Mouse (Mus musculus) lung, postnatal 0 days (tissue): ENCODE measurements around the gene Mbnl2. TPM values are rescaled to one million over a fixed set of nuclear protein-coding genes. Genes with fewer than 3 reads are reported as not detected.
A peak's percentile ranks its signal among the peaks of the same experiment; 100 is the strongest.

Experiments used
- ATAC-seq: fragments of 200-750 bp; cut with Nextera tagmentation; 2 replicates; pipeline ENCODE4 v1.8.0; 2017; ENCODE audit warnings: moderate library complexity
- DNase-seq: peaks from one replicate; pipeline ENCODE4 v3.0.0-alpha.2; 2016; ENCODE audit warnings: low spot score
- H3K27ac ChIP-seq: fragments of 300-500 bp; sonication (generic); 2 replicates; pipeline ENCODE4 v1.5.1; 2014; ENCODE audit warnings: antibody characterized with exemption, mild to moderate bottlenecking, low read length, mixed read lengths
- H3K27me3 ChIP-seq: fragments of 300-500 bp; sonication (generic); replicated peaks from 2 replicates; pipeline ENCODE4 v1.6.1; 2014; ENCODE audit warnings: low read length, mixed read lengths; ENCODE audit not compliant: insufficient read depth
- H3K36me3 ChIP-seq: fragments of 300-500 bp; sonication (generic); 2 replicates; pipeline ENCODE4 v1.6.1; 2014; ENCODE audit warnings: low read length, mixed read lengths; ENCODE audit not compliant: insufficient read depth
- H3K4me1 ChIP-seq: fragments of 300-500 bp; sonication (generic); 2 replicates; pipeline ENCODE4 v1.6.1; 2014; ENCODE audit warnings: antibody characterized with exemption, low read depth, low read length, mixed read lengths; ENCODE audit not compliant: insufficient read depth
- H3K4me2 ChIP-seq: fragments of 300-500 bp; sonication (generic); replicated peaks from 2 replicates; pipeline ENCODE4 v1.6.1; 2014; ENCODE audit warnings: low read depth, mild to moderate bottlenecking, low read length, moderate library complexity, mixed read lengths
- H3K4me3 ChIP-seq: fragments of 300-500 bp; sonication (generic); 2 replicates; pipeline ENCODE4 v1.5.1; 2014; ENCODE audit warnings: low read depth, low read length
- H3K9ac ChIP-seq: fragments of 300-500 bp; sonication (generic); replicated peaks from 2 replicates; pipeline ENCODE4 v1.6.1; 2014; ENCODE audit warnings: low read depth, mild to moderate bottlenecking
- H3K9me3 ChIP-seq: fragments of 300-500 bp; sonication (generic); 2 replicates; pipeline ENCODE4 v1.6.1; 2016; ENCODE audit warnings: low read length, mixed read lengths
- CTCF ChIP-seq: IDR thresholded peaks from 2 replicates; pipeline ENCODE4 v1.5.1; 2016; ENCODE audit warnings: antibody characterized with exemption, mild to moderate bottlenecking
- EP300 ChIP-seq: IDR thresholded peaks from 2 replicates; pipeline ENCODE4 v1.6.1; 2016; ENCODE audit warnings: antibody characterized with exemption, mild to moderate bottlenecking, control low read depth
- WGBS: fragments of 180-500 bp; shearing (Covaris S2); extraction: QIAGEN DNeasy Blood & Tissue Kit; methylation state at CpG from one replicate; pipeline ENCODE4 v1.1.7; 2014; 5-methylcytosine and 5-hydroxymethylcytosine counted together
- polyA plus RNA-seq: library from polyadenylated mRNA; unstranded; fragments of >200 nt; fragmentation: Nextera tagmentation; extraction: Ambion mirVana; gene quantifications from 2 replicates; pipeline ENCODE4 v1.2.1, GENCODE M21; 2015

Gene Mbnl2
- 171 and 176 TPM in 2 replicates for polyA plus RNA-seq

DNA sequence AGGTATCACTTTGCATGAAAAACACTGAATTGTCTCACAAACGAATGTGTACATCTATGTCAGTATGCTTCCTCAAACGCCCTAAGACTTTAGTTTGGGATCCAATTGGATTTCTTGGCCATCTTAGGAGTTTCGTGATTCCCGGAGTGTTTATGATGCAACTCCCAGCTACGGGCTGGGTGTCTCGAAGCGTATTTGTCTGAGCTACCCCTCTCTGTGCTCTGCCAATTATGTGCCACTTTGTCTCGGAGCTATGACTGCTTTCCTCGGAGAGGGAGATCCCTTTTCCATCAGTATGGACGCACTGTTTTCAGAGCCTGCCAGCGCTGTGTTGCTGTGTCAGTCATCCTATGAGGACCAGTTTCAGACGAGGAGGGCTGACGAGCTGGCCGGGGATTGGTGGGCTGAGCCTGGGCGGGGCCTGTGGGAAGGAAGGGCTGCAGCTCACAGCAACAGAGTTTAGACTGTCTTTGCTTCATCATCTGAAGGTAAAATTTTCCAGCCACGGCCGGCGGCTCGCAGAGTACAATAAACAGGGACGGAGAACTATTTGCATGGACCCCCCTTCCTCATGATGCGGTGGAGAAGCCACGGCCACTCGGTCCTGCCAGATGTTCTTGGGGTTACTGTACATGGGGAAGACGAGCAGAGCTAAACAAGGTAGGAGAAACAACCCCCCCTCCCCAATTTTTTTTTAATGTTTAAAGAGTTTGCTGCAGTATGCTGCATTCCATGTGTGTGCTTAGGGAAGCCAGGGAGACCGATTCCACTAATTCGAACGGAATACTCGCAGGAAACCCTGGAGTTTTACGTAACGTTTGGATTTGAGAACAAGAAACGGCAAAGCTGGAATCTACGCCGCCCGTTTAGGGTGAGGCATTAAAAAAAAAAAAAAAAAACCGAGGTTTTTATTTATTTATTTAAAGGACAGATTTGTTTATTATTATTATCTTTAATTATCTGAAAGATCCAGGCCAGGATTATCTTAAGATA lies at the start of gene Mbnl2:
Gene Mbnl2, plus strand, starts transcription at position 424 of the 993 bp plus-strand sequence.
- no peaks in the 10 kb centered on the region for H3K36me3 ChIP-seq
- TF ChIP-seq EP300 = no peak
- TF ChIP-seq CTCF = no peak
- peak within 1 kb of the TSS; percentile 91 for H3K27ac ChIP-seq
- DNase-seq = peak; percentile 98
- H3K4me1 ChIP-seq = peaks cover 38% of the 10 kb centered on the region
- under 1% methylated on average over 35 of the region's 35 CpGs for WGBS
- H3K4me2 ChIP-seq = peak within 1 kb of the TSS; percentile 74
- peak within 1 kb of the TSS; percentile 51 for H3K9ac ChIP-seq
- no peaks in the 10 kb centered on the region for H3K27me3 ChIP-seq
- H3K4me3 ChIP-seq = peak within 1 kb of the TSS; percentile 77
- peak; percentile 97 for ATAC-seq
- H3K9me3 ChIP-seq = no peaks in the 10 kb centered on the region

GRCm38 (mm10) chr14:120232076-120232496 lies 43.4 kb upstream of the Mbnl2 start:
- Histone ChIP-seq H3K36me3 (no peaks in the 10 kb centered on the region), H3K4me2 (no peak overlapping the region), H3K27me3 (no peaks in the 10 kb centered on the region), H3K9ac (no peak overlapping the region), H3K4me3 (no peak overlapping the region), H3K27ac (no peak overlapping the region), H3K4me1 (no peaks in the 10 kb centered on the region), H3K9me3 (no peaks in the 10 kb centered on the region; the same call in 1 of the 2 replicates)
- no peak for DNase-seq
- ATAC-seq = no peak; the same call in 1 of the 2 replicates
- TF ChIP-seq EP300 (no peak), CTCF (no peak)
- WGBS = 47% methylated on average over 7 of the region's 7 CpGs

GRCm38 (mm10) chr14:120235610-120236009 lies 39.9 kb upstream of the Mbnl2 start:
- no peak overlapping the region for H3K4me2 ChIP-seq
- WGBS = 47% methylated on average over 7 of the region's 7 CpGs
- no peak overlapping the region for H3K4me3 ChIP-seq
- H3K27ac ChIP-seq = no peak overlapping the region
- no peak overlapping the region for H3K9ac ChIP-seq
- no peaks in the 10 kb centered on the region for H3K9me3 ChIP-seq
- no peaks in the 10 kb centered on the region for H3K27me3 ChIP-seq
- TF ChIP-seq CTCF = no peak
- peak; percentile 61 for TF ChIP-seq EP300
- no peaks in the 10 kb centered on the region for H3K4me1 ChIP-seq
- no peaks in the 10 kb centered on the region for H3K36me3 ChIP-seq
- DNase-seq (peak; percentile 44), ATAC-seq (peak; percentile 59)

- H3K27me3 ChIP-seq = no peaks in the 10 kb centered on the region
- DNase-seq (no peak), ATAC-seq (no peak)
- no peak overlapping the region for H3K27ac ChIP-seq
- H3K9me3 ChIP-seq = no peaks in the 10 kb centered on the region
- no peak overlapping the region for H3K9ac ChIP-seq
- no peak overlapping the region for H3K4me3 ChIP-seq
- no peak overlapping the region for H3K4me2 ChIP-seq
- TF ChIP-seq CTCF (no peak), EP300 (no peak)
- no peaks in the 10 kb centered on the region for H3K36me3 ChIP-seq
- H3K4me1 ChIP-seq = no peaks in the 10 kb centered on the region
Observed at GRCm38 (mm10) chr14:120238501-120238900, 37.0 kb upstream of the Mbnl2 start.

DNA sequence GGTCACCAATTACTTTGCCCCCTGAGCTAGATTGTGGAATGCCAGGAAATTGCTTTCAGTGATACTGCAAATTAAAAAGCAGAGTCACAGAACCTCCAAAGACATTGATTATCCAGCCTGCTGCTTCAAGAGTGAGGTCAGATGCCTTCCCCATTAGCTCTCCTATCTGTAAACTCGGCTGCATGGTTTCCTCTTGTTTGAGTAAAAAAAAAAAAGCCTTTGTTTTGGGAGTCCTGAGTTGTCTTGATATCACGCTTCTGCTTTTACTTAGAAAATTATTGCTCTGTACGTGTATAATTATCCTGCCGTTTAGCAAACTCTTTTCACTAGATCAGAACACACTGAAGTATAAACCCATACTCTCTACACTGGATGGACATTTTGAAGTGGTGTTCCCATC lies 35.3 kb upstream of the Mbnl2 start:
- H3K9me3 ChIP-seq = no peaks in the 10 kb centered on the region
- DNase-seq (no peak), ATAC-seq (no peak)
- no peaks in the 10 kb centered on the region for H3K4me1 ChIP-seq
- H3K9ac ChIP-seq = no peak overlapping the region
- H3K4me3 ChIP-seq = no peak overlapping the region
- H3K27me3 ChIP-seq = no peaks in the 10 kb centered on the region
- no peaks in the 10 kb centered on the region for H3K36me3 ChIP-seq
- TF ChIP-seq CTCF (no peak), EP300 (no peak)
- no peak overlapping the region for H3K27ac ChIP-seq
- no peak overlapping the region for H3K4me2 ChIP-seq
- 54% methylated on average over 4 of the region's 4 CpGs for WGBS

- Histone ChIP-seq H3K27ac (no peak overlapping the region), H3K4me3 (no peak overlapping the region), H3K9me3 (no peaks in the 10 kb centered on the region), H3K4me1 (no peaks in the 10 kb centered on the region), H3K4me2 (no peak overlapping the region), H3K36me3 (no peaks in the 10 kb centered on the region), H3K9ac (no peak overlapping the region), H3K27me3 (no peaks in the 10 kb centered on the region)
- ATAC-seq (peak; percentile 82), DNase-seq (peak; percentile 19)
- peak; percentile 82 for TF ChIP-seq EP300
- TF ChIP-seq CTCF = no peak
- 39% methylated on average over 5 of the region's 5 CpGs for WGBS
Observed at GRCm38 (mm10) chr14:120242711-120243110, 32.8 kb upstream of the Mbnl2 start.
